Mouse (Mus musculus) frontal cortex, adult 2 months (tissue): ENCODE measurements around the gene Mlycd. TPM values are rescaled to one million over a fixed set of nuclear protein-coding genes. Genes with fewer than 3 reads are reported as not detected.

Source experiments
- DNase-seq, 2 experiments: peaks; one replicate each; pipeline ENCODE4 v3.0.0; 2022; ENCODE audit warnings: low spot score in 1 of 2; ENCODE audit errors: extremely low spot score in 1 of 2
- polyA plus RNA-seq: library from polyadenylated mRNA; depleted of rRNA; stranded (reverse); fragments of >200 nt; gene quantifications from 2 replicates; pipeline ENCODE4 v1.2.3, GENCODE M21; 2012; rRNA removed

Gene Mlycd
- polyA plus RNA-seq, 1 experiment, result 24.4 TPM

DNA sequence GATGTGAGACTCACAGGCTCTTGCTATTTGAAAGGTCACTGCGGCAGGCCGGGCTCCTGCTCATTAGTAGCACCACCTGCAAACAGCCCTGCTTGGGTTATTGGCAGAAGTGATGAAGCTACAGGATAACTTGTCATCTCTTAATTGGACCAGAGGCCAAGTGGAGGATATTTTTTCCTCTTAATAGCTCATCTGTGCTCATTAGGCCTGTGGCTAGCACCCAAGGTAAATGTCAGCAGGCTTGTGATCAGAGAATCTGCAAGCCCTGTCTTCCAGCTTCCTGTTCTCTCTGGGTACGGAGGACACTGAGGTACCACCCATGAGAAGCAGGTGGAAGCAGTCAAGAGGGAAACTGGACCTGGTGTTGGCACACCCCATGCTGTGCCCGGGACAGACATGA, 56.5 kb downstream of the Mlycd start:
- DNase-seq, result no peak

DNA sequence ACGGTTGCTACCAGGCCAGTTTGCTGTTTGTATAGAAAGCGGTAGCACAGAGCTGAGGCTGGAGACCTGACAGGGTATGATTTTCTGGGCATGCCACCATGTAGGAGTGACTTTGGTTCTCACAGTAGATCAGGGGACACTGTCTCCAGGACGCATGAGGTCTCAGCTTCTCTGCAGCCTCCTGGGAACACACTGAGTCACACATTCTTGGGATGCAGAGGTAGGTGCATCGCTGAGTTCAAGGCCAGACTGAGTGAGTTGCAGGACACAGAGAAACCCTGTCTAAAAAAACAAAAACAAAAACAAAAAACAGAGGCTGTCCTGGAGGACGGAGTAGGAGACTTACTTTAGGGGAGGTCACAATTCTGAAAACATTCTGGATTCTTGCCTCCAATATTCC, 58.2 kb downstream of the Mlycd start:
- DNase-seq, result no peak

GRCm38 (mm10) chr8:119456045-119456444, 61.4 kb downstream of the Mlycd start:
- DNase-seq, result no peak

GRCm38 (mm10) chr8:119459724-119460123, 65.0 kb downstream of the Mlycd start:
- no peak for DNase-seq

Other genes starting within 250 kb of the Mlycd start
- gene Hsbp1, start 50.4 kb upstream of the Mlycd start, polyA plus RNA-seq, result 544 and 587 TPM in 2 replicates
- 1.7 and 1.8 TPM in 2 replicates for gene Osgin1, start 39.2 kb downstream of the Mlycd start, polyA plus RNA-seq
- 62.7 and 68.0 TPM in 2 replicates for gene Necab2, start 51.8 kb downstream of the Mlycd start, polyA plus RNA-seq
- 0.72 and 0.88 TPM in 2 replicates for gene Slc38a8, start 106.8 kb downstream of the Mlycd start, polyA plus RNA-seq
- gene Mbtps1, start 163.9 kb downstream of the Mlycd start, polyA plus RNA-seq, result 65.4 and 70.7 TPM in 2 replicates
- gene Hsdl1, start 180.3 kb downstream of the Mlycd start, polyA plus RNA-seq, result 36.3 and 38.5 TPM in 2 replicates
- 0.15 and 0.18 TPM in 2 replicates for gene Dnaaf1, start 180.4 kb downstream of the Mlycd start, polyA plus RNA-seq
- 15.3 and 16.3 TPM in 2 replicates for gene Taf1c, start 210.3 kb downstream of the Mlycd start, polyA plus RNA-seq
- 0.08 TPM in 1 of 2 replicates, not detected in the other for gene Adad2, start 217.9 kb downstream of the Mlycd start, polyA plus RNA-seq
- gene Kcng4, start 240.8 kb downstream of the Mlycd start, polyA plus RNA-seq, result 3.1 and 4.9 TPM in 2 replicates